Mouse (Mus musculus): Measurements from ENCODE around the gene Ccdc60.

- TF ChIP-seq MYOD1 (IDR thresholded peaks at IDR 0.05; ENCODE audit: control insufficient read depth, insufficient read length, low read depth) (no peak), CTCF (IDR thresholded peaks at IDR 0.05; ENCODE audit: control insufficient read depth, insufficient read depth, insufficient read length) (no peak), MAX (IDR thresholded peaks at IDR 0.05) (no peak)
Observed at GRCm38 (mm10) chr5:116140682-116141081, 148.1 kb downstream of the Ccdc60 start.

Data from C2C12 (cell line).